Mouse (Mus musculus): ENCODE measurements around the gene Ldb2. TPM values are rescaled to one million over a fixed set of nuclear protein-coding genes. Genes with fewer than 3 reads are reported as not detected.

Gene Ldb2
- polyA plus RNA-seq, 1 experiment from 2014 or later = 14.4 TPM

- H3K9ac ChIP-seq (ENCODE audit: low read length) = no peak overlapping the region
- H3K27ac ChIP-seq (replicated peaks in 1 of 2; ENCODE audit: control insufficient read depth in 1 of 2, insufficient read depth in 1 of 2, low read depth in 2 of 2, low read length in 2 of 2) = no peak overlapping the region
- no peak for ATAC-seq (ENCODE audit: insufficient number of reproducible peaks, insufficient read depth, low FRiP score, low read depth)
- H3K27me3 ChIP-seq (ENCODE audit: control insufficient read depth, insufficient read depth, low read length) = no peaks in the 10 kb centered on the region
- H3K4me3 ChIP-seq (ENCODE audit: control insufficient read depth in 1 of 2, insufficient read depth in 1 of 2, low read depth in 1 of 2, low read length in 2 of 2) = no peak overlapping the region
- H3K4me2 ChIP-seq (ENCODE audit: low read length) = no peak overlapping the region
- no peaks in the 10 kb centered on the region for H3K9me3 ChIP-seq (ENCODE audit: control insufficient read depth, low read length)
- H3K4me1 ChIP-seq (ENCODE audit: control insufficient read depth in 2 of 2, insufficient read depth in 2 of 2, low read length in 2 of 2) = peaks cover 0 to 7% of the 10 kb centered on the region in 2 experiments; a peak in 2 of 4 replicates
- 53% methylated on average over 1 of the region's 1 CpGs for WGBS
- no peaks in the 10 kb centered on the region for H3K36me3 ChIP-seq (ENCODE audit: control insufficient read depth, insufficient read depth, low read length)
Measured at GRCm38 (mm10) chr5:44574681-44575080, 224.8 kb downstream of the Ldb2 start.

- H3K27me3 ChIP-seq (ENCODE audit: control insufficient read depth, insufficient read depth, low read length) = no peaks in the 10 kb centered on the region
- WGBS = 64% methylated on average over 11 of the region's 11 CpGs
- H3K27ac ChIP-seq (replicated peaks in 1 of 2; ENCODE audit: control insufficient read depth in 1 of 2, insufficient read depth in 1 of 2, low read depth in 2 of 2, low read length in 2 of 2) = no peak overlapping the region
- no peak for ATAC-seq (ENCODE audit: insufficient number of reproducible peaks, insufficient read depth, low FRiP score, low read depth)
- no peak overlapping the region for H3K4me3 ChIP-seq (ENCODE audit: control insufficient read depth in 1 of 2, insufficient read depth in 1 of 2, low read depth in 1 of 2, low read length in 2 of 2)
- H3K9ac ChIP-seq (ENCODE audit: low read length) = no peak overlapping the region
- H3K4me2 ChIP-seq (ENCODE audit: low read length) = no peak overlapping the region
- no peaks in the 10 kb centered on the region for H3K4me1 ChIP-seq (ENCODE audit: control insufficient read depth in 2 of 2, insufficient read depth in 2 of 2, low read length in 2 of 2)
- H3K9me3 ChIP-seq (ENCODE audit: control insufficient read depth, low read length) = no peaks in the 10 kb centered on the region
- H3K36me3 ChIP-seq (ENCODE audit: control insufficient read depth, insufficient read depth, low read length) = no peaks in the 10 kb centered on the region
Measured at GRCm38 (mm10) chr5:44553765-44554352, 245.6 kb downstream of the Ldb2 start.

GRCm38 (mm10) chr5:44553155-44553554, 246.3 kb downstream of the Ldb2 start:
- ATAC-seq (ENCODE audit: insufficient number of reproducible peaks, insufficient read depth, low FRiP score, low read depth) = no peak
- Histone ChIP-seq H3K27me3 (ENCODE audit: control insufficient read depth, insufficient read depth, low read length) (no peaks in the 10 kb centered on the region), H3K36me3 (ENCODE audit: control insufficient read depth, insufficient read depth, low read length) (no peaks in the 10 kb centered on the region), H3K9ac (ENCODE audit: low read length) (no peak overlapping the region), H3K4me1 (ENCODE audit: control insufficient read depth in 2 of 2, insufficient read depth in 2 of 2, low read length in 2 of 2) (no peaks in the 10 kb centered on the region), H3K27ac (replicated peaks in 1 of 2; ENCODE audit: control insufficient read depth in 1 of 2, insufficient read depth in 1 of 2, low read depth in 2 of 2, low read length in 2 of 2) (no peak overlapping the region), H3K9me3 (ENCODE audit: control insufficient read depth, low read length) (no peaks in the 10 kb centered on the region), H3K4me2 (ENCODE audit: low read length) (no peak overlapping the region), H3K4me3 (ENCODE audit: control insufficient read depth in 1 of 2, insufficient read depth in 1 of 2, low read depth in 1 of 2, low read length in 2 of 2) (no peak overlapping the region)

GRCm38 (mm10) chr5:44552121-44552520, 247.4 kb downstream of the Ldb2 start:
- H3K9me3 ChIP-seq (ENCODE audit: control insufficient read depth, low read length) = no peaks in the 10 kb centered on the region
- no peak overlapping the region for H3K4me2 ChIP-seq (ENCODE audit: low read length)
- WGBS = 88% methylated on average over 8 of the region's 8 CpGs
- no peak overlapping the region for H3K9ac ChIP-seq (ENCODE audit: low read length)
- no peak overlapping the region for H3K27ac ChIP-seq (replicated peaks in 1 of 2; ENCODE audit: control insufficient read depth in 1 of 2, insufficient read depth in 1 of 2, low read depth in 2 of 2, low read length in 2 of 2)
- no peaks in the 10 kb centered on the region for H3K4me1 ChIP-seq (ENCODE audit: control insufficient read depth in 2 of 2, insufficient read depth in 2 of 2, low read length in 2 of 2)
- no peaks in the 10 kb centered on the region for H3K27me3 ChIP-seq (ENCODE audit: control insufficient read depth, insufficient read depth, low read length)
- no peak for ATAC-seq (ENCODE audit: insufficient number of reproducible peaks, insufficient read depth, low FRiP score, low read depth)
- H3K36me3 ChIP-seq (ENCODE audit: control insufficient read depth, insufficient read depth, low read length) = no peaks in the 10 kb centered on the region
- no peak overlapping the region for H3K4me3 ChIP-seq (ENCODE audit: control insufficient read depth in 1 of 2, insufficient read depth in 1 of 2, low read depth in 1 of 2, low read length in 2 of 2)

GRCm38 (mm10) chr5:44548468-44548867, 251.0 kb downstream of the Ldb2 start:
- H3K4me3 ChIP-seq (ENCODE audit: control insufficient read depth in 1 of 2, insufficient read depth in 1 of 2, low read depth in 1 of 2, low read length in 2 of 2) = no peak overlapping the region
- 84% methylated on average over 11 of the region's 11 CpGs for WGBS
- no peak overlapping the region for H3K9ac ChIP-seq (ENCODE audit: low read length)
- no peaks in the 10 kb centered on the region for H3K36me3 ChIP-seq (ENCODE audit: control insufficient read depth, insufficient read depth, low read length)
- H3K4me1 ChIP-seq (ENCODE audit: control insufficient read depth in 2 of 2, insufficient read depth in 2 of 2, low read length in 2 of 2) = no peaks in the 10 kb centered on the region
- no peak for ATAC-seq (ENCODE audit: insufficient number of reproducible peaks, insufficient read depth, low FRiP score, low read depth)
- no peak overlapping the region for H3K4me2 ChIP-seq (ENCODE audit: low read length)
- no peaks in the 10 kb centered on the region for H3K9me3 ChIP-seq (ENCODE audit: control insufficient read depth, low read length)
- no peak overlapping the region for H3K27ac ChIP-seq (replicated peaks in 1 of 2; ENCODE audit: control insufficient read depth in 1 of 2, insufficient read depth in 1 of 2, low read depth in 2 of 2, low read length in 2 of 2)
- no peaks in the 10 kb centered on the region for H3K27me3 ChIP-seq (ENCODE audit: control insufficient read depth, insufficient read depth, low read length)

GRCm38 (mm10) chr5:44543472-44544132, 255.9 kb downstream of the Ldb2 start:
- H3K9me3 ChIP-seq (ENCODE audit: control insufficient read depth, low read length) = no peaks in the 10 kb centered on the region
- 88% methylated on average over 2 of the region's 2 CpGs for WGBS
- H3K27ac ChIP-seq (replicated peaks in 1 of 2; ENCODE audit: control insufficient read depth in 1 of 2, insufficient read depth in 1 of 2, low read depth in 2 of 2, low read length in 2 of 2) = no peak overlapping the region
- no peak overlapping the region for H3K4me2 ChIP-seq (ENCODE audit: low read length)
- H3K36me3 ChIP-seq (ENCODE audit: control insufficient read depth, insufficient read depth, low read length) = no peaks in the 10 kb centered on the region
- H3K27me3 ChIP-seq (ENCODE audit: control insufficient read depth, insufficient read depth, low read length) = no peaks in the 10 kb centered on the region
- H3K4me3 ChIP-seq (ENCODE audit: control insufficient read depth in 1 of 2, insufficient read depth in 1 of 2, low read depth in 1 of 2, low read length in 2 of 2) = no peak overlapping the region
- ATAC-seq (ENCODE audit: insufficient number of reproducible peaks, insufficient read depth, low FRiP score, low read depth) = no peak
- no peaks in the 10 kb centered on the region for H3K4me1 ChIP-seq (ENCODE audit: control insufficient read depth in 2 of 2, insufficient read depth in 2 of 2, low read length in 2 of 2)
- no peak overlapping the region for H3K9ac ChIP-seq (ENCODE audit: low read length)

- Histone ChIP-seq H3K9ac (ENCODE audit: low read length) (no peak overlapping the region), H3K4me3 (ENCODE audit: control insufficient read depth in 1 of 2, insufficient read depth in 1 of 2, low read depth in 1 of 2, low read length in 2 of 2) (no peak overlapping the region), H3K4me2 (ENCODE audit: low read length) (no peak overlapping the region), H3K27ac (replicated peaks in 1 of 2; ENCODE audit: control insufficient read depth in 1 of 2, insufficient read depth in 1 of 2, low read depth in 2 of 2, low read length in 2 of 2) (no peak overlapping the region), H3K27me3 (ENCODE audit: control insufficient read depth, insufficient read depth, low read length) (no peaks in the 10 kb centered on the region), H3K9me3 (ENCODE audit: control insufficient read depth, low read length) (no peaks in the 10 kb centered on the region), H3K36me3 (ENCODE audit: control insufficient read depth, insufficient read depth, low read length) (no peaks in the 10 kb centered on the region), H3K4me1 (ENCODE audit: control insufficient read depth in 2 of 2, insufficient read depth in 2 of 2, low read length in 2 of 2) (no peaks in the 10 kb centered on the region)
- 83% methylated on average over 9 of the region's 9 CpGs for WGBS
- ATAC-seq (ENCODE audit: insufficient number of reproducible peaks, insufficient read depth, low FRiP score, low read depth) = no peak
Measured at GRCm38 (mm10) chr5:44541748-44542147, 257.7 kb downstream of the Ldb2 start.

GRCm38 (mm10) chr5:44538687-44539086, 260.8 kb downstream of the Ldb2 start:
- H3K4me3 ChIP-seq (ENCODE audit: control insufficient read depth in 1 of 2, insufficient read depth in 1 of 2, low read depth in 1 of 2, low read length in 2 of 2) = no peak overlapping the region
- no peak overlapping the region for H3K27ac ChIP-seq (replicated peaks in 1 of 2; ENCODE audit: control insufficient read depth in 1 of 2, insufficient read depth in 1 of 2, low read depth in 2 of 2, low read length in 2 of 2)
- H3K9me3 ChIP-seq (ENCODE audit: control insufficient read depth, low read length) = no peaks in the 10 kb centered on the region
- no peaks in the 10 kb centered on the region for H3K36me3 ChIP-seq (ENCODE audit: control insufficient read depth, insufficient read depth, low read length)
- H3K4me1 ChIP-seq (ENCODE audit: control insufficient read depth in 2 of 2, insufficient read depth in 2 of 2, low read length in 2 of 2) = no peaks in the 10 kb centered on the region
- no peak overlapping the region for H3K4me2 ChIP-seq (ENCODE audit: low read length)
- ATAC-seq (ENCODE audit: insufficient number of reproducible peaks, insufficient read depth, low FRiP score, low read depth) = no peak
- H3K27me3 ChIP-seq (ENCODE audit: control insufficient read depth, insufficient read depth, low read length) = no peaks in the 10 kb centered on the region
- no peak overlapping the region for H3K9ac ChIP-seq (ENCODE audit: low read length)
- 90% methylated on average over 2 of the region's 2 CpGs for WGBS
